Mouse (Mus musculus): ENCODE results near the gene Phgdh.

- TF ChIP-seq POLR2A (IDR thresholded peaks at IDR 0.05; ENCODE audit: low read depth, low read length) (no peak), CTCF (IDR thresholded peaks at IDR 0.05; ENCODE audit: extremely low read depth, insufficient read length, insufficient replicate concordance, low read depth, low read length) (no peak)
These were observed 17.6 kb downstream of the Phgdh start for GRCm38 (mm10) chr3:98322209-98322608.

Measured in small intestine, adult 2 months (tissue).